Mouse (Mus musculus): ENCODE results near the gene Tcf12. TPM values are rescaled to one million over a fixed set of nuclear protein-coding genes. Genes with fewer than 3 reads are reported as not detected.

The Tcf12 gene
- polyA plus RNA-seq, 1 experiment from 2014 or later: 140 TPM

- Histone ChIP-seq H3K4me2 (replicated peaks) (no peak overlapping the region), H3K27me3 (no peaks in the 10 kb centered on the region), H3K9me3 (no peaks in the 10 kb centered on the region), H3K27ac (no peak overlapping the region), H3K36me3 (peaks cover 69% of the 10 kb centered on the region), H3K4me1 (replicated peaks) (no peaks in the 10 kb centered on the region), H3K9ac (replicated peaks) (no peak overlapping the region), H3K4me3 (replicated peaks) (no peak overlapping the region)
- 84% methylated on average over 3 of the region's 3 CpGs for WGBS
- ATAC-seq: no peak
These were observed 257.8 kb downstream of the Tcf12 start for GRCm38 (mm10) chr9:71853904-71854303.

- peaks cover 79% of the 10 kb centered on the region for H3K36me3 ChIP-seq
- H3K27me3 ChIP-seq: no peaks in the 10 kb centered on the region
- no peaks in the 10 kb centered on the region for H3K9me3 ChIP-seq
- 93% methylated on average over 1 of the region's 1 CpGs for WGBS
- no peak overlapping the region for H3K27ac ChIP-seq
- ATAC-seq: no peak
- no peak overlapping the region for H3K4me2 ChIP-seq (replicated peaks)
- H3K4me3 ChIP-seq (replicated peaks): no peak overlapping the region
- no peaks in the 10 kb centered on the region for H3K4me1 ChIP-seq (replicated peaks)
- H3K9ac ChIP-seq (replicated peaks): no peak overlapping the region
These were observed 261.4 kb downstream of the Tcf12 start for GRCm38 (mm10) chr9:71850283-71850682.

- Histone ChIP-seq H3K4me3 (replicated peaks) (no peak overlapping the region), H3K4me1 (replicated peaks) (no peaks in the 10 kb centered on the region), H3K4me2 (replicated peaks) (no peak overlapping the region), H3K9ac (replicated peaks) (no peak overlapping the region), H3K36me3 (peaks cover 73% of the 10 kb centered on the region), H3K9me3 (no peaks in the 10 kb centered on the region), H3K27ac (no peak overlapping the region), H3K27me3 (no peaks in the 10 kb centered on the region)
- no peak for ATAC-seq
- WGBS: 97% methylated on average over 3 of the region's 3 CpGs
These were observed 263.3 kb downstream of the Tcf12 start for GRCm38 (mm10) chr9:71848392-71848791.

GRCm38 (mm10) chr9:71847921-71848320, 263.8 kb downstream of the Tcf12 start:
- no peaks in the 10 kb centered on the region for H3K4me1 ChIP-seq (replicated peaks)
- H3K27ac ChIP-seq: no peak overlapping the region
- WGBS: 97% methylated on average over 9 of the region's 9 CpGs
- ATAC-seq: no peak
- H3K9me3 ChIP-seq: no peaks in the 10 kb centered on the region
- peaks cover 72% of the 10 kb centered on the region for H3K36me3 ChIP-seq
- H3K4me2 ChIP-seq (replicated peaks): no peak overlapping the region
- H3K27me3 ChIP-seq: no peaks in the 10 kb centered on the region
- H3K4me3 ChIP-seq (replicated peaks): no peak overlapping the region
- no peak overlapping the region for H3K9ac ChIP-seq (replicated peaks)

- ATAC-seq: no peak
- Histone ChIP-seq H3K4me1 (replicated peaks) (peaks cover 5% of the 10 kb centered on the region; the same call in 1 of the 2 replicates), H3K9ac (replicated peaks) (no peak overlapping the region), H3K4me3 (replicated peaks) (no peak overlapping the region), H3K4me2 (replicated peaks) (no peak overlapping the region), H3K9me3 (no peaks in the 10 kb centered on the region), H3K27ac (no peak overlapping the region), H3K36me3 (peaks cover 49% of the 10 kb centered on the region), H3K27me3 (no peaks in the 10 kb centered on the region)
- WGBS: 96% methylated on average over 5 of the region's 5 CpGs
These were observed 269.8 kb downstream of the Tcf12 start for GRCm38 (mm10) chr9:71841850-71842249.

- no peak overlapping the region for H3K27ac ChIP-seq
- 58% methylated on average over 5 of the region's 5 CpGs for WGBS
- no peak for ATAC-seq
These were observed 274.3 kb downstream of the Tcf12 start for GRCm38 (mm10) chr9:71837366-71837765.

GRCm38 (mm10) chr9:71836366-71836765, 275.3 kb downstream of the Tcf12 start:
- WGBS: 87% methylated on average over 1 of the region's 1 CpGs
- no peak for ATAC-seq
- Histone ChIP-seq H3K9me3 (no peaks in the 10 kb centered on the region), H3K4me3 (replicated peaks) (no peak overlapping the region), H3K27ac (no peak overlapping the region), H3K4me1 (replicated peaks) (peaks cover 15% of the 10 kb centered on the region), H3K9ac (replicated peaks) (no peak overlapping the region), H3K4me2 (replicated peaks) (no peak overlapping the region), H3K27me3 (no peaks in the 10 kb centered on the region), H3K36me3 (0 out of 2 replicates have a peak, but pooled peaks cover 4% of the 10 kb centered on the region)

More at GRCm38 (mm10) chr9:71837366-71837765, 274.3 kb downstream of the Tcf12 start:
- Histone ChIP-seq H3K27me3 (no peaks in the 10 kb centered on the region), H3K36me3 (peaks cover 12% of the 10 kb centered on the region), H3K4me3 (replicated peaks) (no peak overlapping the region), H3K4me1 (replicated peaks) (peaks cover 15% of the 10 kb centered on the region), H3K9ac (replicated peaks) (no peak overlapping the region), H3K4me2 (replicated peaks) (no peak overlapping the region), H3K9me3 (no peaks in the 10 kb centered on the region)

- Histone ChIP-seq H3K36me3 (no peaks in the 10 kb centered on the region), H3K4me2 (replicated peaks) (no peak overlapping the region), H3K4me3 (replicated peaks) (no peak overlapping the region), H3K4me1 (replicated peaks) (peaks cover 15% of the 10 kb centered on the region), H3K9ac (replicated peaks) (no peak overlapping the region), H3K27me3 (no peaks in the 10 kb centered on the region), H3K27ac (no peak overlapping the region), H3K9me3 (no peaks in the 10 kb centered on the region)
- no peak for ATAC-seq
- 29% methylated on average over 2 of the region's 2 CpGs for WGBS
These were observed 276.4 kb downstream of the Tcf12 start for GRCm38 (mm10) chr9:71835203-71835815.

- H3K4me3 ChIP-seq (replicated peaks): no peak overlapping the region
- H3K4me2 ChIP-seq (replicated peaks): no peak overlapping the region
- no peak overlapping the region for H3K27ac ChIP-seq
- H3K4me1 ChIP-seq (replicated peaks): peaks cover 15% of the 10 kb centered on the region
- H3K36me3 ChIP-seq: no peaks in the 10 kb centered on the region
- 78% methylated on average over 4 of the region's 4 CpGs for WGBS
- no peak for ATAC-seq
- H3K27me3 ChIP-seq: no peaks in the 10 kb centered on the region
- H3K9me3 ChIP-seq: no peaks in the 10 kb centered on the region
- no peak overlapping the region for H3K9ac ChIP-seq (replicated peaks)
These were observed 277.0 kb downstream of the Tcf12 start for GRCm38 (mm10) chr9:71834707-71835106.

GRCm38 (mm10) chr9:71831756-71832699, 279.6 kb downstream of the Tcf12 start:
- Histone ChIP-seq H3K9me3 (no peaks in the 10 kb centered on the region), H3K4me2 (replicated peaks) (no peak overlapping the region), H3K4me3 (replicated peaks) (no peak overlapping the region), H3K4me1 (replicated peaks) (peaks cover 9% of the 10 kb centered on the region), H3K27ac (no peak overlapping the region), H3K36me3 (no peaks in the 10 kb centered on the region), H3K9ac (replicated peaks) (no peak overlapping the region), H3K27me3 (no peaks in the 10 kb centered on the region)
- WGBS: 47% methylated on average over 26 of the region's 26 CpGs
- no peak for ATAC-seq

- Histone ChIP-seq H3K9ac (replicated peaks) (no peak overlapping the region), H3K36me3 (no peaks in the 10 kb centered on the region)
- ATAC-seq: no peak
These were observed 280.7 kb downstream of the Tcf12 start for GRCm38 (mm10) chr9:71830994-71831393.

GRCm38 (mm10) chr9:71830365-71830764, 281.3 kb downstream of the Tcf12 start:
- ATAC-seq: no peak
- Histone ChIP-seq H3K27me3 (no peaks in the 10 kb centered on the region), H3K9ac (replicated peaks) (no peak overlapping the region), H3K4me3 (replicated peaks) (no peak overlapping the region), H3K4me2 (replicated peaks) (no peak overlapping the region), H3K27ac (no peak overlapping the region), H3K36me3 (no peaks in the 10 kb centered on the region), H3K4me1 (replicated peaks) (peaks cover 10% of the 10 kb centered on the region), H3K9me3 (no peaks in the 10 kb centered on the region)
- 87% methylated on average over 5 of the region's 5 CpGs for WGBS

More at GRCm38 (mm10) chr9:71830994-71831393, 280.7 kb downstream of the Tcf12 start:
- no peak overlapping the region for H3K4me2 ChIP-seq (replicated peaks)
- WGBS: 82% methylated on average over 4 of the region's 4 CpGs
- no peaks in the 10 kb centered on the region for H3K27me3 ChIP-seq
- no peak overlapping the region for H3K4me3 ChIP-seq (replicated peaks)
- H3K9me3 ChIP-seq: no peaks in the 10 kb centered on the region
- peaks cover 13% of the 10 kb centered on the region for H3K4me1 ChIP-seq (replicated peaks)
- no peak overlapping the region for H3K27ac ChIP-seq
